Mouse (Mus musculus) adrenal gland, adult 2 months (tissue): ENCODE results near the gene Dennd6b. TPM values are rescaled to one million over a fixed set of nuclear protein-coding genes. Genes with fewer than 3 reads are reported as not detected.

Experiments used
- microRNA-seq, 2 experiments: library from miRNA; unstranded; fragments of <30 nt; microRNA quantifications; one replicate each; pipeline ENCODE4 v1.2.0; 2021
- polyA plus RNA-seq: library from polyadenylated mRNA; depleted of rRNA; stranded (reverse); fragments of >200 nt; gene quantifications from 2 replicates; pipeline ENCODE4 v1.2.3, GENCODE M21; 2012; rRNA removed
- total RNA-seq, 2 experiments: library from RNA; stranded (reverse); gene quantifications; 2 replicates each; pipeline ENCODE4 v1.2.3; 2021

The Dennd6b gene
- total and polyA plus RNA-seq, 3 experiments = 5.2 to 24.9 (median 5.7) TPM

Small RNA genes lying within 50 kb of the gene (microRNA-seq; reads per million reads assigned to microRNA genes)
- gene Mir6958 = 0.22 to 0.41 reads per million in 2 experiments
- gene Mir7118 = 0 to 0.44 reads per million in 2 experiments

Other genes with a start within 250 kb of the Dennd6b start
- gene Ttll8, start 242.1 kb downstream of the Dennd6b start, total RNA-seq = under 1 TPM in 1 of 2 experiments, not detected in 1; 0.17 TPM
- gene Ttll8, start 242.1 kb downstream of the Dennd6b start, polyA plus RNA-seq = 0.03 TPM in 1 of 2 replicates, not detected in the other
- not detected for gene Mlc1, start 217.5 kb downstream of the Dennd6b start, total RNA-seq
- not detected in 2 replicates for gene Mlc1, start 217.5 kb downstream of the Dennd6b start, polyA plus RNA-seq
- not detected for gene Mov10l1, start 213.6 kb downstream of the Dennd6b start, total RNA-seq
- gene Mov10l1, start 213.6 kb downstream of the Dennd6b start, polyA plus RNA-seq = not detected in 2 replicates
- 1 to 10 TPM in 1 of 2 experiments, under 1 TPM in 1; 0.61 to 1.3 TPM for gene Panx2, start 136.8 kb downstream of the Dennd6b start, total RNA-seq
- gene Panx2, start 136.8 kb downstream of the Dennd6b start, polyA plus RNA-seq = 1.1 and 1.9 TPM in 2 replicates
- 10 to 100 TPM; 27.4 to 47.7 TPM for gene Trabd, start 121.4 kb downstream of the Dennd6b start, total RNA-seq
- 43.2 and 47.8 TPM in 2 replicates for gene Trabd, start 121.4 kb downstream of the Dennd6b start, polyA plus RNA-seq
- 10 to 100 TPM; 37.0 to 39.2 TPM for gene Selenoo, start 107.4 kb downstream of the Dennd6b start, total RNA-seq
- 120 and 126 TPM in 2 replicates for gene Selenoo, start 107.4 kb downstream of the Dennd6b start, polyA plus RNA-seq
- 10 to 100 TPM; 11.2 to 12.3 TPM for gene Tubgcp6, start 73.4 kb downstream of the Dennd6b start, total RNA-seq
- 30.6 and 31.8 TPM in 2 replicates for gene Tubgcp6, start 73.4 kb downstream of the Dennd6b start, polyA plus RNA-seq
- gene Hdac10, start 67.8 kb downstream of the Dennd6b start, total RNA-seq = 10 to 100 TPM; 10.9 to 11.2 TPM
- gene Hdac10, start 67.8 kb downstream of the Dennd6b start, polyA plus RNA-seq = 29.7 and 30.3 TPM in 2 replicates
- gene Mapk12, start 55.8 kb downstream of the Dennd6b start, total RNA-seq = 10 to 100 TPM in 1 of 2 experiments, 1 to 10 TPM in 1; 6.7 to 10.2 TPM
- gene Mapk12, start 55.8 kb downstream of the Dennd6b start, polyA plus RNA-seq = 5.9 and 9.1 TPM in 2 replicates
- gene Mapk11, start 46.9 kb downstream of the Dennd6b start, total RNA-seq = 1 to 10 TPM; 2.5 to 3.6 TPM
- 4.1 and 4.4 TPM in 2 replicates for gene Mapk11, start 46.9 kb downstream of the Dennd6b start, polyA plus RNA-seq
- gene Plxnb2, start 15.7 kb downstream of the Dennd6b start, total RNA-seq = 100 to 1,000 TPM in 1 of 2 experiments, 10 to 100 TPM in 1; 94.8 to 118 TPM
- gene Plxnb2, start 15.7 kb downstream of the Dennd6b start, polyA plus RNA-seq = 168 and 182 TPM in 2 replicates
- gene Ppp6r2, start 15.1 kb upstream of the Dennd6b start, total RNA-seq = 10 to 100 TPM; 38.6 to 54.4 TPM
- 565 and 749 TPM in 2 replicates for gene Ppp6r2, start 15.1 kb upstream of the Dennd6b start, polyA plus RNA-seq
- 10 to 100 TPM; 75.8 to 80.8 TPM for gene Sbf1, start 118.8 kb upstream of the Dennd6b start, total RNA-seq
- 171 and 187 TPM in 2 replicates for gene Sbf1, start 118.8 kb upstream of the Dennd6b start, polyA plus RNA-seq
- not detected for gene Adm2, start 126.2 kb upstream of the Dennd6b start, total RNA-seq
- 0.17 TPM in 1 of 2 replicates, not detected in the other for gene Adm2, start 126.2 kb upstream of the Dennd6b start, polyA plus RNA-seq
- gene Miox, start 137.9 kb upstream of the Dennd6b start, total RNA-seq = not detected
- gene Miox, start 137.9 kb upstream of the Dennd6b start, polyA plus RNA-seq = 0.21 and 0.92 TPM in 2 replicates
- gene Lmf2, start 159.2 kb upstream of the Dennd6b start, total RNA-seq = 10 to 100 TPM; 37.1 to 40.2 TPM
- gene Lmf2, start 159.2 kb upstream of the Dennd6b start, polyA plus RNA-seq = 58.0 and 63.1 TPM in 2 replicates
- gene Ncaph2, start 159.2 kb upstream of the Dennd6b start, total RNA-seq = 10 to 100 TPM; 61.7 to 74.8 TPM
- 101 and 102 TPM in 2 replicates for gene Ncaph2, start 159.2 kb upstream of the Dennd6b start, polyA plus RNA-seq
- 10 to 100 TPM; 33.9 to 36.2 TPM for gene Sco2, start 177.3 kb upstream of the Dennd6b start, total RNA-seq
- gene Sco2, start 177.3 kb upstream of the Dennd6b start, polyA plus RNA-seq = 68.5 and 73.3 TPM in 2 replicates
- gene Tymp, start 180.5 kb upstream of the Dennd6b start, total RNA-seq = under 1 TPM in 1 of 2 experiments, not detected in 1; 0.26 TPM
- 9.9 and 10.1 TPM in 2 replicates for gene Tymp, start 180.5 kb upstream of the Dennd6b start, polyA plus RNA-seq
- gene Odf3b, start 182.8 kb upstream of the Dennd6b start, total RNA-seq = under 1 TPM in 1 of 2 experiments, not detected in 1; 0.52 TPM
- gene Odf3b, start 182.8 kb upstream of the Dennd6b start, polyA plus RNA-seq = 2.0 TPM in 2 replicates
- gene Klhdc7b, start 188.4 kb upstream of the Dennd6b start, total RNA-seq = not detected
- gene Klhdc7b, start 188.4 kb upstream of the Dennd6b start, polyA plus RNA-seq = not detected in 2 replicates
- gene Syce3, start 214.0 kb upstream of the Dennd6b start, total RNA-seq = not detected
- gene Syce3, start 214.0 kb upstream of the Dennd6b start, polyA plus RNA-seq = not detected in 2 replicates
- 100 to 1,000 TPM; 139 to 200 TPM for gene Cpt1b, start 229.4 kb upstream of the Dennd6b start, total RNA-seq
- gene Cpt1b, start 229.4 kb upstream of the Dennd6b start, polyA plus RNA-seq = 116 and 120 TPM in 2 replicates
- 1 to 10 TPM in 1 of 2 experiments, under 1 TPM in 1; 0.95 to 2.3 TPM for gene C730034F03Rik, start 233.1 kb upstream of the Dennd6b start, total RNA-seq
- gene C730034F03Rik, start 233.1 kb upstream of the Dennd6b start, polyA plus RNA-seq = 0.29 and 0.52 TPM in 2 replicates
- 1 to 10 TPM in 1 of 2 experiments, not detected in 1; 5.8 TPM for gene Gm44502, start 233.2 kb upstream of the Dennd6b start, total RNA-seq
- 8.2 and 10.6 TPM in 2 replicates for gene Gm44502, start 233.2 kb upstream of the Dennd6b start, polyA plus RNA-seq
- 10 to 100 TPM; 50.7 to 66.8 TPM for gene Chkb, start 233.4 kb upstream of the Dennd6b start, total RNA-seq
- gene Chkb, start 233.4 kb upstream of the Dennd6b start, polyA plus RNA-seq = 39.4 and 52.6 TPM in 2 replicates